Mouse (Mus musculus) embryonic facial prominence, embryonic 11.5 days (tissue): ENCODE results near the gene Fbxl13. TPM values are rescaled to one million over a fixed set of nuclear protein-coding genes. Genes with fewer than 3 reads are reported as not detected.

Experiments used
- ATAC-seq: fragments of 200-750 bp; cut with Nextera tagmentation; replicated peaks from 2 replicates; pipeline ENCODE4 v1.8.0; 2017; ENCODE audit warnings: low read depth; ENCODE audit not compliant: insufficient number of reproducible peaks, low FRiP score, low TSS enrichment
- DNase-seq: peaks from one replicate; pipeline ENCODE4 v3.0.0-alpha.2; 2015; ENCODE audit warnings: low spot score
- H3K27ac ChIP-seq: fragments of 300-500 bp; sonication (generic); replicated peaks from 2 replicates; pipeline ENCODE4 v1.5.1; 2014; ENCODE audit warnings: mild to moderate bottlenecking, low read depth, low read length, control low read depth
- H3K27me3 ChIP-seq: fragments of 300-500 bp; sonication (generic); 2 replicates; pipeline ENCODE4 v1.6.1; 2014; ENCODE audit warnings: mild to moderate bottlenecking, low read length, moderate library complexity, mixed read lengths; ENCODE audit not compliant: control insufficient read depth, insufficient read depth
- H3K36me3 ChIP-seq: fragments of 300-500 bp; sonication (generic); replicated peaks from 2 replicates; pipeline ENCODE4 v1.6.1; 2014; ENCODE audit warnings: low read depth, mild to moderate bottlenecking, low read length, moderate library complexity, mixed read lengths; ENCODE audit not compliant: control insufficient read depth, insufficient read depth
- H3K4me1 ChIP-seq: fragments of 300-500 bp; sonication (generic); 2 replicates; pipeline ENCODE4 v1.6.1; 2014; ENCODE audit warnings: low read length, mixed read lengths; ENCODE audit not compliant: control insufficient read depth, insufficient read depth
- H3K4me2 ChIP-seq: fragments of 300-500 bp; sonication (generic); 2 replicates; pipeline ENCODE4 v1.6.1; 2014; ENCODE audit warnings: low read depth, mild to moderate bottlenecking, control low read depth, low read length, moderate library complexity
- H3K4me3 ChIP-seq: fragments of 300-500 bp; sonication (generic); 2 replicates; pipeline ENCODE4 v1.5.1; 2014; ENCODE audit warnings: low read depth, low read length, control low read depth
- H3K9ac ChIP-seq: fragments of 300-500 bp; sonication (generic); replicated peaks from 2 replicates; pipeline ENCODE4 v1.6.1; 2014; ENCODE audit warnings: mild to moderate bottlenecking, control low read depth, low read length
- H3K9me3 ChIP-seq: fragments of 300-500 bp; sonication (generic); replicated peaks from 2 replicates; pipeline ENCODE4 v1.6.1; 2016; ENCODE audit warnings: mild to moderate bottlenecking, low read length, inconsistent platforms, mixed read lengths; ENCODE audit not compliant: control insufficient read depth
- WGBS: fragments of 180-500 bp; shearing (Covaris S2); extraction: QIAGEN DNeasy Blood & Tissue Kit; methylation state at CpG from one replicate; pipeline ENCODE4 v1.1.7; 2014; 5-methylcytosine and 5-hydroxymethylcytosine counted together
- polyA plus RNA-seq: library from polyadenylated mRNA; unstranded; fragments of >200 nt; fragmentation: Nextera tagmentation; extraction: Ambion mirVana; gene quantifications from 2 replicates; pipeline ENCODE4 v1.2.1, GENCODE M21; 2014

Gene Fbxl13
- polyA plus RNA-seq, 1 experiment from 2014 or later, result 0.11 TPM

DNA sequence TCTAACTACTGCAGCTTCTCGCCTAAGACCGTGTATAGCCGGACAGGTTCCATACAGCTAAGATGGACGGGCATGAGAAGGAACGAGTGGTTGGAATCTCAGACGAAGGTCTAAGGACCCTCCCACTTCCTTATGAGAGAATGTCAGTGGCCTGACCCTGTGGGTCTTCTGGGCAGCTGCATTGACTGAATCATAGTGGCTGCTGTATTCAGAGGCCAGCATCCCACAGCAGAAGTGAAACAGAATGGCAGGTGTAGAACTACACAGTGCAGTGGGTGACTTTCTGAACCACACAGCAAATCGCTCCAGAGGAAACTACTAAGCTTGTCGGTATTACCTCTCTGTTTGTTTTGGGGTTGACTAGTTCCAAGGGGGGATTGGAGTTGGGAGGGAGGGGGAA, 140.3 kb downstream of the Fbxl13 start:
- H3K27ac ChIP-seq, result no peak overlapping the region
- no peaks in the 10 kb centered on the region for H3K36me3 ChIP-seq
- H3K9ac ChIP-seq, result no peak overlapping the region
- H3K9me3 ChIP-seq, result no peaks in the 10 kb centered on the region
- H3K4me1 ChIP-seq, result no peaks in the 10 kb centered on the region
- no peak for ATAC-seq
- H3K4me3 ChIP-seq, result no peak overlapping the region
- H3K27me3 ChIP-seq, result no peaks in the 10 kb centered on the region
- 81% methylated on average over 8 of the region's 8 CpGs for WGBS
- H3K4me2 ChIP-seq, result no peak overlapping the region
- DNase-seq, result no peak

DNA sequence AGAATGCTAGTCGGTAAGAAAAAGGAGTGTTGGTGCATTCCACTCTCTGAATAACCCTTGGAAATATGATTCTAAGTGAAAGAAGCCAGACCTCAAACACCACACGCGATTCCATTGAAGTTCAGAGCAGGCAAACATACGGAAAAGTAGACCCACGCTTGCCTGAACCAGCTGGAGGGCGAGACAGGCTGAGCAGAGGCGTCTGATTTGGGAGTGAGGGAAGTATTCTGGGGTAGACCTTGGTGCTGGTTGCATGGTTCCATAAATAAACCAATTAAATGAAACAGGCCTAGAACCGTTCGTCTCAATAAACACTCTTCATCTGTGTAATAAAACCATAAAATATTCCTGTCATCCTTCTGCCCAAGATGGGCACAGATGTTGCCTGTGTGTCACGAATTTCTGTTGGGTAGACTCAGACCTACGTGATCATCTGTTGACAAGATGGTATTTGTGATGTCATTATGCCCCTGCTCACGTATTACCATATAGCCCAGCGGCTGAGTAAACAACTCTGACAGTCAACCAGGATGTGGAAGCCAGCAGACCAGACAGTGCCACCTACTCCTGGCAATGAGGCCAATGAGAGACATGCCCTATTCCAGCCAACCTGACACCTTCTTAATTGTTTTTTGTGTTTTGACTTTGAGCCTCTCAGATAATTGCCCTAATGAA, 142.4 kb downstream of the Fbxl13 start:
- WGBS, result 83% methylated on average over 13 of the region's 13 CpGs
- H3K9me3 ChIP-seq, result no peaks in the 10 kb centered on the region
- no peaks in the 10 kb centered on the region for H3K4me1 ChIP-seq
- H3K9ac ChIP-seq, result no peak overlapping the region
- no peak overlapping the region for H3K4me3 ChIP-seq
- no peak for ATAC-seq
- no peak overlapping the region for H3K27ac ChIP-seq
- H3K27me3 ChIP-seq, result no peaks in the 10 kb centered on the region
- H3K4me2 ChIP-seq, result no peak overlapping the region
- H3K36me3 ChIP-seq, result no peaks in the 10 kb centered on the region
- DNase-seq, result no peak

DNA sequence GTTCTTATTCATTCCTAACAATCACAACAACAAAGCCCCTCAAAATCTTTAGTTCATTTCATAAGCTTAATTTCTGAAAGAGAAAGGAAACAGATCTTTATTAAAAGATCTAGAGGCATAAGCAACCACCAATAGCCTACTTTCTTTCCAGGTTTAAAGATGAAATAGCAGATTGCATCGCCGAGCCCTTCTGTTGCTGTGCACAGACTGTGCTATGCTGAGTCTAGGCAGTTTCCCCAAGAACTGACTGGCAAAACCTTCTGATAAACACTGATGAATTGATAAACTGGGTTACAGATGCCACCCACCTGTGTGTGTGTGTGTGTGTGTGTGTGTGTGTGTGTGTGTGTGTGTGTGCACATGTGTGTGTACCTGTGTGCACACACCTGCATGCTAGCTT, 144.5 kb downstream of the Fbxl13 start:
- Histone ChIP-seq H3K9ac (no peak overlapping the region), H3K27ac (no peak overlapping the region), H3K4me2 (no peak overlapping the region), H3K4me3 (no peak overlapping the region), H3K27me3 (no peaks in the 10 kb centered on the region), H3K36me3 (no peaks in the 10 kb centered on the region), H3K4me1 (no peaks in the 10 kb centered on the region), H3K9me3 (no peaks in the 10 kb centered on the region)
- DNase-seq (no peak), ATAC-seq (no peak)
- WGBS, result 91% methylated on average over 2 of the region's 2 CpGs

DNA sequence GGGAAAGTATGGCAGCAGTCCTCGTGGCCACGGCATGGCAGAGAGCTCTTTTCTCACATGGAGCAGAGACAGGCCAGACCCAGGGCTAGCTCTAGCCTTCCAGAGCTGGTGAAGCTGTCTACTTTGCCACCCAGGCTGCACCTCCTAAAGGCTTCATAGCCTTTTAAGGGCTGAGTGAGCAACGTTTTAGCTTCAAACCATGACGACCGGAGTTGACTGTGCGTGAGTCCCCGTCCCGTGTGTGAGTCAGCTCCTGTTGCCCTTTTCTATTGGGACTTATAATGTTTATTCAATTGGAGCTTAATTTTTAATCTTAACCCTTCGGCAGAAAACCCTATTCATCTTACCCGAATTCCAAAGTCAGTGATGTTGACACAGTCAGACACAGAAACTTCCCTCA, 145.3 kb downstream of the Fbxl13 start:
- no peak overlapping the region for H3K4me2 ChIP-seq
- no peak for ATAC-seq
- WGBS, result 84% methylated on average over 10 of the region's 10 CpGs

DNA sequence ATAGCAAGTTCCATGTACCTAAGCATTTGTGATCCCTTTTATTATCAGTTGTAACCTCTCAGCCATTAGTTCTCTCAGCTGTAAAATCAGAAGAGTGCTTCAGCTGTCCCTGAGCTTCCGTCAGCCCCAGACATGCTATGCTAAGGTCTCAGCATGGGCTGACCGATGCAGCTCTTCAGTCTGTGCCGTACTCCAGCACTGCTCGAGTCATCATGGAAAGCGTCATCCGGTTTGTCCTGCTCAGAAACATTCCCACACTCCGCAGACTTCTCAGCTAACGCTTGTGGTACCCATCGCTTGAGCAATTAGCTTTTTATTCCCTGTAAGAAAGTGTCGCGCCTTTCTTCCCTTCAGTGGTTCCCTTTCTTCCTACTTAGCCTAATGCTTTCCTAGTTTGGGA, 146.5 kb downstream of the Fbxl13 start:
- H3K27ac ChIP-seq, result no peak overlapping the region
- no peaks in the 10 kb centered on the region for H3K9me3 ChIP-seq
- no peak overlapping the region for H3K9ac ChIP-seq
- DNase-seq (no peak), ATAC-seq (no peak)
- WGBS, result 82% methylated on average over 11 of the region's 11 CpGs
- H3K4me1 ChIP-seq, result no peaks in the 10 kb centered on the region
- H3K36me3 ChIP-seq, result no peaks in the 10 kb centered on the region
- H3K4me3 ChIP-seq, result no peak overlapping the region
- H3K27me3 ChIP-seq, result no peaks in the 10 kb centered on the region
- H3K4me2 ChIP-seq, result no peak overlapping the region

More for the DNA sequence above, 145.3 kb downstream of the Fbxl13 start:
- Histone ChIP-seq H3K36me3 (no peaks in the 10 kb centered on the region), H3K27ac (no peak overlapping the region), H3K9ac (no peak overlapping the region), H3K4me1 (no peaks in the 10 kb centered on the region), H3K4me3 (no peak overlapping the region), H3K9me3 (no peaks in the 10 kb centered on the region), H3K27me3 (no peaks in the 10 kb centered on the region)
- no peak for DNase-seq

DNA sequence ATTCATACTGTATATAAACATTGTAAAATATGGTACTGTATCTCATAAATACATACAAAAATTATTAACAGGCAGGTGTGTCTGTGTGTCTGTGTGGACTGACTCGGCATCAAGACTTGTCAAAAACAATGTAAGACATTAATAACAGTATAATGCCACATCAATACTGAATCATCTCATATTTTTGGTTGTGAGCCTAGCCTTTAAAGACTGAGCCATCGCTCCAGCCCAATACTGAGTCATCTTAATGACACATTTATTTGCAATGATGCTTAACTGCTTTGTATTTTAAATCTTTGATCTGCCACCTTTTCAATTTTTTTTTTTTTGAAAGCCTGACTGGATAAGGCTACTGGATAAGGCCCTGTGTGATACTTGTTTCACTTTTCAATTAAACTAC, 146.9 kb downstream of the Fbxl13 start:
- Histone ChIP-seq H3K4me2 (no peak overlapping the region), H3K4me3 (no peak overlapping the region), H3K36me3 (no peaks in the 10 kb centered on the region), H3K4me1 (no peaks in the 10 kb centered on the region), H3K27ac (no peak overlapping the region), H3K9ac (no peak overlapping the region), H3K27me3 (no peaks in the 10 kb centered on the region), H3K9me3 (no peaks in the 10 kb centered on the region)
- WGBS, result 91% methylated on average over 2 of the region's 2 CpGs
- ATAC-seq, result no peak
- no peak for DNase-seq

DNA sequence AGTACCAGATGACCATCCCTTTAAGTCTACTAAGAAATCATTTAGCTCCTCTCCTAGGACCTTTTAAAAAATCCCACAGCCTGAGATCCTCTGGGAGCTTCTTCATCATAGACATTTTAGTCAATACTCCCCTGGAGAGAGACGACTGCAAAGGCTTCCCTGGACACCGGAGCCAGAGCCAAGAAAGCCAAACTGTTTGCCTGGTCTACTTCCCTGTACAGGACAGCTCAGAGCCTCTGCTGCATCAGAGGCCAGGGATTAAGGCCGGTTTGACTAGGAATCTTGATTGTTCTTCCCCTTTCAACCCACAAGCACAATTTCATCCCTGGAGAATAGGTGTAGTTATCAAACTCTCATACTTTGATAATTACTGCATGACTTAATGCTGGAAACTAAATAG, 148.6 kb downstream of the Fbxl13 start:
- ATAC-seq (no peak), DNase-seq (no peak)
- Histone ChIP-seq H3K4me2 (no peak overlapping the region), H3K9ac (no peak overlapping the region), H3K27ac (no peak overlapping the region), H3K4me3 (no peak overlapping the region), H3K4me1 (no peaks in the 10 kb centered on the region), H3K9me3 (no peaks in the 10 kb centered on the region), H3K27me3 (no peaks in the 10 kb centered on the region), H3K36me3 (no peaks in the 10 kb centered on the region)
- 37% methylated on average over 3 of the region's 3 CpGs for WGBS

DNA sequence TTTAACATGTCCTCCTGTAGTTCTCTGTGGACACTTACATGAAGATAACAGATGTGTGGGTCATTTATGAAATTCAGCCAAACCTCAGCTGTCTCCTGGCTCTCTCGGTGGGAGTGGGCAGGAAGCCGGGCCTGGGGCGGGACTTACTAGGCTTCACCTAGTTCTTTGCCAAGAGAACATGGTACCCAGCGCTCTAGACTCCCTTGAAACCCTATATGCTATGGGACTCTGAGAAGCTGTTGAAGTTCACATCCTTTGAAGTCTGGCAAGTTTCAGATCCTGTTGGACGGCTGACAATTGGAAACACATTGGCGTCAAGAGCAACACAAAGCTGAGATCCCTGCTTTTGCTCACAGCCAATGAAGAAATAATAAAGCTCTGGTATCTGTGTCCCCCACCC, 149.1 kb downstream of the Fbxl13 start:
- 0 out of 2 replicates have a peak overlapping the region, but pooled peaks have one; percentile 31 for H3K27ac ChIP-seq
- H3K4me2 ChIP-seq, result no peak overlapping the region

More for the DNA sequence above, 149.1 kb downstream of the Fbxl13 start:
- peak; percentile 72 for DNase-seq
- Histone ChIP-seq H3K27me3 (no peaks in the 10 kb centered on the region), H3K4me1 (no peaks in the 10 kb centered on the region), H3K9me3 (no peaks in the 10 kb centered on the region), H3K4me3 (no peak overlapping the region), H3K36me3 (no peaks in the 10 kb centered on the region), H3K9ac (no peak overlapping the region)
- peak; percentile 67 for ATAC-seq
- WGBS, result 48% methylated on average over 6 of the region's 6 CpGs
